Mouse (Mus musculus) CD4-positive, CD25-positive, alpha-beta regulatory T cell (primary cell): ENCODE measurements around the gene S1pr4. TPM values are rescaled to one million over a fixed set of nuclear protein-coding genes. Genes with fewer than 3 reads are reported as not detected.

Experiments used
- polyA plus RNA-seq: library from polyadenylated mRNA; unstranded; fragments of 100-300 nt; shearing (Covaris generic); gene quantifications from one replicate; pipeline ENCODE4 v1.2.1, GENCODE M21; 2017

Gene S1pr4
- polyA plus RNA-seq = 90.1 TPM

GRCm38 (mm10) chr10:81500032-81500431, at the start of gene S1pr4:
S1pr4 (minus strand) TSS chr10:81500132.

GRCm38 (mm10) chr10:81545161-81545747, 45.3 kb upstream of the S1pr4 start, which contains the start of gene Gna11:
Gna11 (minus strand) TSS chr10:81545190.

GRCm38 (mm10) chr10:81524051-81524605, 24.2 kb upstream of the S1pr4 start, which contains the start of gene Gna15:
Gna15 (minus strand) TSS chr10:81524225.

GRCm38 (mm10) chr10:81496264-81496901, 3.5 kb downstream of the S1pr4 start, which contains the start of gene Ncln:
Ncln (minus strand) TSS chr10:81496392.

GRCm38 (mm10) chr10:81482533-81482889, 17.4 kb downstream of the S1pr4 start, which contains the start of gene Celf5:
Celf5 (minus strand) TSS chr10:81482709.

GRCm38 (mm10) chr10:81455181-81455895, 44.6 kb downstream of the S1pr4 start, which contains the start of gene Nfic:
Nfic (minus strand) TSS chr10:81455635.

Other genes starting within 250 kb of the S1pr4 start
- 88.9 TPM for gene Matk, start 247.2 kb downstream of the S1pr4 start, polyA plus RNA-seq
- gene Mrpl54, start 233.2 kb downstream of the S1pr4 start, polyA plus RNA-seq = 106 TPM
- 46.1 TPM for gene Apba3, start 233.2 kb downstream of the S1pr4 start, polyA plus RNA-seq
- gene Tjp3, start 208.6 kb downstream of the S1pr4 start, polyA plus RNA-seq = 17.2 TPM
- 104 TPM for gene Pip5k1c, start 207.2 kb downstream of the S1pr4 start, polyA plus RNA-seq
- gene Cactin, start 179.0 kb downstream of the S1pr4 start, polyA plus RNA-seq = 70.5 TPM
- 73.4 TPM for gene Tbxa2r, start 171.4 kb downstream of the S1pr4 start, polyA plus RNA-seq
- gene Gipc3, start 156.9 kb downstream of the S1pr4 start, polyA plus RNA-seq = 0.24 TPM
- 42.7 TPM for gene Hmg20b, start 149.7 kb downstream of the S1pr4 start, polyA plus RNA-seq
- gene Mfsd12, start 142.6 kb downstream of the S1pr4 start, polyA plus RNA-seq = 6.1 TPM
- 3.2 TPM for gene 4930404N11Rik, start 134.3 kb downstream of the S1pr4 start, polyA plus RNA-seq
- 65.5 TPM for gene Fzr1, start 121.6 kb downstream of the S1pr4 start, polyA plus RNA-seq
- 44.3 TPM for gene Dohh, start 115.7 kb downstream of the S1pr4 start, polyA plus RNA-seq
- gene Gm48551, start 115.7 kb downstream of the S1pr4 start, polyA plus RNA-seq = 5.8 TPM
- gene Gm48552, start 111.1 kb downstream of the S1pr4 start, polyA plus RNA-seq = 0.75 TPM
- gene Smim24, start 107.1 kb downstream of the S1pr4 start, polyA plus RNA-seq = 6.1 TPM
- gene Nfic, start 44.5 kb downstream of the S1pr4 start, polyA plus RNA-seq = 21.0 TPM
- 0.20 TPM for gene Celf5, start 17.4 kb downstream of the S1pr4 start, polyA plus RNA-seq
- 164 TPM for gene Ncln, start 3.7 kb downstream of the S1pr4 start, polyA plus RNA-seq
- 18.1 TPM for gene Gna15, start 24.1 kb upstream of the S1pr4 start, polyA plus RNA-seq
- gene Gna11, start 45.1 kb upstream of the S1pr4 start, polyA plus RNA-seq = 17.2 TPM
- 1,254 TPM for gene Aes, start 59.4 kb upstream of the S1pr4 start, polyA plus RNA-seq
- gene Tle2, start 74.4 kb upstream of the S1pr4 start, polyA plus RNA-seq = 2.0 TPM
- gene Tle6, start 100.9 kb upstream of the S1pr4 start, polyA plus RNA-seq = 2.0 TPM
- 2.8 TPM for gene BC025920, start 106.1 kb upstream of the S1pr4 start, polyA plus RNA-seq
- gene Sirt6, start 127.7 kb upstream of the S1pr4 start, polyA plus RNA-seq = 19.4 TPM
- gene Ankrd24, start 128.4 kb upstream of the S1pr4 start, polyA plus RNA-seq = 2.4 TPM
- gene Gm10778, start 148.9 kb upstream of the S1pr4 start, polyA plus RNA-seq = 9.1 TPM
- 22.8 TPM for gene Zfp433, start 204.7 kb upstream of the S1pr4 start, polyA plus RNA-seq